Mouse (Mus musculus) embryo, embryonic 11.5 days (tissue): ENCODE data around the gene Nfatc2ip.

Source experiments
- DNase-seq: peaks from one replicate; pipeline ENCODE4 v3.0.0-alpha.2; 2012; ENCODE audit warnings: low read depth, low spot score

Gene Nfatc2ip

GRCm38 (mm10) chr7:126355847-126356597 is 40.5 kb downstream of the Nfatc2ip start:
- no peak for DNase-seq

GRCm38 (mm10) chr7:126354738-126355614 is 41.6 kb downstream of the Nfatc2ip start:
- DNase-seq = no peak

- DNase-seq = no peak
These were observed 42.6 kb downstream of the Nfatc2ip start for GRCm38 (mm10) chr7:126353994-126354365.

GRCm38 (mm10) chr7:126353251-126353993 is 43.1 kb downstream of the Nfatc2ip start:
- DNase-seq = no peak

- DNase-seq = no peak
These were observed 45.1 kb downstream of the Nfatc2ip start for GRCm38 (mm10) chr7:126351419-126351951.

GRCm38 (mm10) chr7:126350748-126351418 is 45.7 kb downstream of the Nfatc2ip start:
- DNase-seq = no peak

GRCm38 (mm10) chr7:126348293-126348692 is 48.2 kb downstream of the Nfatc2ip start:
- no peak for DNase-seq

- DNase-seq = no peak
These were observed 49.4 kb downstream of the Nfatc2ip start for GRCm38 (mm10) chr7:126347098-126347497.

- DNase-seq = no peak
These were observed 50.6 kb downstream of the Nfatc2ip start for GRCm38 (mm10) chr7:126345969-126346368.

- no peak for DNase-seq
These were observed 51.0 kb downstream of the Nfatc2ip start for GRCm38 (mm10) chr7:126345557-126345956.

GRCm38 (mm10) chr7:126340896-126341295 is 55.6 kb downstream of the Nfatc2ip start:
- no peak for DNase-seq

- no peak for DNase-seq
These were observed 56.3 kb downstream of the Nfatc2ip start for GRCm38 (mm10) chr7:126340206-126340618.

GRCm38 (mm10) chr7:126339521-126339971 is 57.0 kb downstream of the Nfatc2ip start:
- no peak for DNase-seq

- no peak for DNase-seq
These were observed 57.6 kb downstream of the Nfatc2ip start for GRCm38 (mm10) chr7:126338906-126339305.

- no peak for DNase-seq
These were observed 61.0 kb downstream of the Nfatc2ip start for GRCm38 (mm10) chr7:126335556-126335955.
